In the genomic region with DNA sequence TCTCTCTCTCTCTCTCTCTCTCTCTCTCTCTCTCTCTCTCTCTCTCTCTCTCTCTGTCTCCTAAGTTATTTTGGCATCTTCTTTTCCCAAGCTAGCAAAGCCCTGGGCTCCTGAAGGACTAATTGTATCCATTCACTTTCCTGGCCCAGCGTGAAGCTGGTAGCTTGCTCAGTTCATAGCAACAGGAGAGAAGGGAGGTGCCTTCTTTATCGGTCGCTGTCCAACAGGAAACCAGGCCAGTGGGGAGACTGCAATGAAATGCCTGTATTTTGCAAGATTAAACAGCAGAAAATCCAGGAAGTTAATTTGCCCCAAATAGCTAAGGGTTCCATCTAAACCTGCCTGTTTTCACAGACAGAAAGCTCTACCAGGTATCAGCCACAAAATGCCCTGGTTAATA, we compare ENCODE assay signal across 11 mouse cellular contexts. TPM values are rescaled to one million over a fixed set of nuclear protein-coding genes. Genes with fewer than 3 reads are reported as not detected.
A peak's percentile ranks its signal among the peaks of the same experiment; 100 is the strongest.
DNase-seq lines count a peak whose midpoint lies in the region; ATAC-seq lines count a peak whose summit lies in the region.
"Had no signal": no experiment of that assay in that cellular context is flagged by ENCODE, and none has a peak within 500 bp of the region (broad histone marks: within the 10 kb centered on the region; RNA-seq: fewer than 3 reads in every experiment).

No protein-coding gene starts in this region.

- no peak overlapping the region for H3K4me2 ChIP-seq in embryonic facial prominence, embryonic 11.5 days (ENCODE audit: low read depth, low read length)
- H3K4me2 ChIP-seq: lung, embryonic 15.5 days had no signal

- H3K4me3 ChIP-seq in embryonic facial prominence, embryonic 11.5 days (ENCODE audit: low read depth, low read length): no peak overlapping the region
- H3K4me3 ChIP-seq in midbrain, embryonic 10.5 days: peak overlapping the region; percentile 86
- H3K4me3 ChIP-seq: erythroblast, embryonic 14.5 days; lung, embryonic 15.5 days had no signal

- peaks cover 4% of the 10 kb centered on the region; the same call in 1 of the 2 replicates for H3K4me1 ChIP-seq in embryonic facial prominence, embryonic 11.5 days (ENCODE audit: control insufficient read depth, insufficient read depth, low read length)
- H3K4me1 ChIP-seq in midbrain, embryonic 10.5 days: peaks cover 81% of the 10 kb centered on the region

- H3K9ac ChIP-seq in embryonic facial prominence, embryonic 11.5 days (replicated peaks; ENCODE audit: low read length): no peak overlapping the region
- H3K9ac ChIP-seq: lung, embryonic 15.5 days had no signal

- DNase-seq in lung, postnatal 36 days: peak; percentile 7
- no peak for DNase-seq in lung, postnatal 10 days
- peak; percentile 43 for DNase-seq in embryonic facial prominence, embryonic 11.5 days (ENCODE audit: low spot score)
- no peak for DNase-seq in midbrain, embryonic 10.5 days (ENCODE audit: low spot score)
- DNase-seq in c-Kit-positive CD71-positive TER-119-positive erythroid progenitor cells, embryonic 14.5 days (ENCODE audit: low spot score): no peak
- DNase-seq in left cerebral cortex, postnatal 4 days: no peak
- no peak for DNase-seq in thymus, postnatal 36 days
- DNase-seq: cerebellum, adult 11-12 months had no signal

- H3K27me3 ChIP-seq in embryonic facial prominence, embryonic 11.5 days (ENCODE audit: control insufficient read depth, insufficient read depth, low read length): no peaks in the 10 kb centered on the region
- H3K27me3 ChIP-seq in midbrain, embryonic 10.5 days (ENCODE audit: low read depth, poor library complexity, severe bottlenecking): peaks cover 65% of the 10 kb centered on the region
- H3K27me3 ChIP-seq: lung, embryonic 15.5 days had no signal

- H3K36me3 ChIP-seq in embryonic facial prominence, embryonic 11.5 days (replicated peaks; ENCODE audit: control insufficient read depth, insufficient read depth, low read depth, low read length): no peaks in the 10 kb centered on the region
- H3K36me3 ChIP-seq in midbrain, embryonic 10.5 days: no peaks in the 10 kb centered on the region
- H3K36me3 ChIP-seq: lung, embryonic 15.5 days had no signal

- 8% methylated on average over 3 of the region's 3 CpGs for WGBS in embryonic facial prominence, embryonic 11.5 days
- 3% methylated on average over 3 of the region's 3 CpGs for WGBS in midbrain, embryonic 10.5 days

- H3K27ac ChIP-seq in embryonic facial prominence, embryonic 11.5 days (replicated peaks; ENCODE audit: low read depth, low read length): no peak overlapping the region
- peak overlapping the region; percentile 70 for H3K27ac ChIP-seq in midbrain, embryonic 10.5 days (replicated peaks)
- H3K27ac ChIP-seq: lung, embryonic 15.5 days had no signal

- intact Hi-C loops in left cerebral cortex, postnatal 4 days (cut with DNase I): no loop called here

- ATAC-seq in embryonic facial prominence, embryonic 11.5 days (replicated peaks; ENCODE audit: insufficient number of reproducible peaks, low FRiP score, low TSS enrichment, low read depth): no peak
- ATAC-seq: intestine, embryonic 16.5 days had no signal

- H3K9me3 ChIP-seq in embryonic facial prominence, embryonic 11.5 days (replicated peaks; ENCODE audit: control insufficient read depth, low read length): no peaks in the 10 kb centered on the region
- no peaks in the 10 kb centered on the region for H3K9me3 ChIP-seq in midbrain, embryonic 10.5 days (replicated peaks)
- H3K9me3 ChIP-seq: lung, embryonic 15.5 days had no signal

RNA-seq across cellular contexts. Expression of a gene that starts 5.4 kb away (rescaled TPM):
- 65.2 and 70.3 TPM in 2 replicates for polyA plus RNA-seq in embryonic facial prominence, embryonic 11.5 days (2014; fragmentation: Nextera tagmentation; extraction: Ambion mirVana)
- polyA plus RNA-seq in midbrain, embryonic 10.5 days (2016; fragmentation: Nextera tagmentation; extraction: Ambion mirVana): 58.8 and 80.0 TPM in 2 replicates
- total RNA-seq in left cerebral cortex, postnatal 4 days (2021): 10 to 100 TPM; 43.8 to 49.4 TPM
- polyA plus RNA-seq: erythroblast, embryonic 14.5 days had no signal

Comparison
In these comparisons a context has a peak if more than half of its experiments do, and no peak if none do; other contexts are left out.
1. DNase-seq: peak in lung, postnatal 36 days (single experiment) and embryonic facial prominence, embryonic 11.5 days (single experiment); none in lung, postnatal 10 days (single experiment), midbrain, embryonic 10.5 days (single experiment), c-Kit-positive CD71-positive TER-119-positive erythroid progenitor cells, embryonic 14.5 days (single experiment), left cerebral cortex, postnatal 4 days (single experiment) and thymus, postnatal 36 days (0 of 2).